Mouse (Mus musculus): ENCODE data around the gene Skap2. TPM values are rescaled to one million over a fixed set of nuclear protein-coding genes. Genes with fewer than 3 reads are reported as not detected.

The Skap2 gene
- polyA plus RNA-seq, 1 experiment: 13.3 TPM

- Histone ChIP-seq H3K79me2 (ENCODE audit: control insufficient read depth, insufficient read depth) (no peaks in the 10 kb centered on the region), H3ac (ENCODE audit: control insufficient read depth, insufficient read length, low read depth) (no peak overlapping the region), H3K4me3 (ENCODE audit: insufficient read depth, poor library complexity, severe bottlenecking) (no peak overlapping the region), H3K27me3 (ENCODE audit: control insufficient read depth, insufficient read depth, insufficient read length) (no peaks in the 10 kb centered on the region), H3K79me3 (ENCODE audit: low read depth) (no peaks in the 10 kb centered on the region), H3K36me3 (ENCODE audit: control insufficient read depth, insufficient read depth) (no peaks in the 10 kb centered on the region)
- no peak for TF ChIP-seq USF1 (IDR thresholded peaks at IDR 0.05; ENCODE audit: low read depth)
- TF ChIP-seq MYOD1 (IDR thresholded peaks at IDR 0.05; ENCODE audit: control insufficient read depth, insufficient read length, low read depth): no peak
- TF ChIP-seq CEBPB (IDR thresholded peaks at IDR 0.05; ENCODE audit: low read depth): no peak
- TF ChIP-seq MAX (IDR thresholded peaks at IDR 0.05): no peak
- no peak for TF ChIP-seq MYOG (IDR thresholded peaks at IDR 0.05; ENCODE audit: control insufficient read depth, extremely low read depth, insufficient read length)
- TF ChIP-seq CTCF (IDR thresholded peaks at IDR 0.05; ENCODE audit: control insufficient read depth, insufficient read depth, insufficient read length): no peak
- no peak for TF ChIP-seq FOSL1 (IDR thresholded peaks at IDR 0.05; ENCODE audit: insufficient read depth, low read length, poor library complexity, severe bottlenecking)
These were observed 174.2 kb downstream of the Skap2 start for GRCm38 (mm10) chr6:51838177-51838576.

GRCm38 (mm10) chr6:51833362-51833761 is 179.0 kb downstream of the Skap2 start:
- Histone ChIP-seq H3K79me2 (ENCODE audit: control insufficient read depth, insufficient read depth) (no peaks in the 10 kb centered on the region), H3K4me3 (ENCODE audit: insufficient read depth, poor library complexity, severe bottlenecking) (no peak overlapping the region), H3K79me3 (ENCODE audit: low read depth) (no peaks in the 10 kb centered on the region), H3K36me3 (ENCODE audit: control insufficient read depth, insufficient read depth) (no peaks in the 10 kb centered on the region), H3K27me3 (ENCODE audit: control insufficient read depth, insufficient read depth, insufficient read length) (no peaks in the 10 kb centered on the region), H3ac (ENCODE audit: control insufficient read depth, insufficient read length, low read depth) (no peak overlapping the region)
- TF ChIP-seq FOSL1 (IDR thresholded peaks at IDR 0.05; ENCODE audit: insufficient read depth, low read length, poor library complexity, severe bottlenecking) (no peak), CEBPB (IDR thresholded peaks at IDR 0.05; ENCODE audit: low read depth) (no peak), MYOD1 (IDR thresholded peaks at IDR 0.05; ENCODE audit: control insufficient read depth, insufficient read length, low read depth) (no peak), MAX (IDR thresholded peaks at IDR 0.05) (no peak), USF1 (IDR thresholded peaks at IDR 0.05; ENCODE audit: low read depth) (no peak), CTCF (IDR thresholded peaks at IDR 0.05; ENCODE audit: control insufficient read depth, insufficient read depth, insufficient read length) (no peak), MYOG (IDR thresholded peaks at IDR 0.05; ENCODE audit: control insufficient read depth, extremely low read depth, insufficient read length) (no peak)

GRCm38 (mm10) chr6:51825621-51826021 is 186.7 kb downstream of the Skap2 start:
- Histone ChIP-seq H3K36me3 (ENCODE audit: control insufficient read depth, insufficient read depth) (no peaks in the 10 kb centered on the region), H3K79me2 (ENCODE audit: control insufficient read depth, insufficient read depth) (no peaks in the 10 kb centered on the region), H3K79me3 (ENCODE audit: low read depth) (no peaks in the 10 kb centered on the region), H3K27me3 (ENCODE audit: control insufficient read depth, insufficient read depth, insufficient read length) (peaks cover 3% of the 10 kb centered on the region), H3K4me3 (ENCODE audit: insufficient read depth, poor library complexity, severe bottlenecking) (no peak overlapping the region), H3ac (ENCODE audit: control insufficient read depth, insufficient read length, low read depth) (no peak overlapping the region)
- TF ChIP-seq USF1 (IDR thresholded peaks at IDR 0.05; ENCODE audit: low read depth): no peak
- TF ChIP-seq MAX (IDR thresholded peaks at IDR 0.05): no peak
- no peak for TF ChIP-seq CEBPB (IDR thresholded peaks at IDR 0.05; ENCODE audit: low read depth)
- no peak for TF ChIP-seq CTCF (IDR thresholded peaks at IDR 0.05; ENCODE audit: control insufficient read depth, insufficient read depth, insufficient read length)
- TF ChIP-seq MYOG (IDR thresholded peaks at IDR 0.05; ENCODE audit: control insufficient read depth, extremely low read depth, insufficient read length): no peak

GRCm38 (mm10) chr6:51824136-51824830 is 188.1 kb downstream of the Skap2 start:
- TF ChIP-seq MYOG (IDR thresholded peaks at IDR 0.05; ENCODE audit: control insufficient read depth, extremely low read depth, insufficient read length): no peak
- no peak for TF ChIP-seq MAX (IDR thresholded peaks at IDR 0.05)
- TF ChIP-seq USF1 (IDR thresholded peaks at IDR 0.05; ENCODE audit: low read depth): no peak
- no peak for TF ChIP-seq CEBPB (IDR thresholded peaks at IDR 0.05; ENCODE audit: low read depth)
- no peak for TF ChIP-seq FOSL1 (IDR thresholded peaks at IDR 0.05; ENCODE audit: insufficient read depth, low read length, poor library complexity, severe bottlenecking)
- no peak for TF ChIP-seq MYOD1 (IDR thresholded peaks at IDR 0.05; ENCODE audit: control insufficient read depth, insufficient read length, low read depth)
- no peak for TF ChIP-seq CTCF (IDR thresholded peaks at IDR 0.05; ENCODE audit: control insufficient read depth, insufficient read depth, insufficient read length)
- Histone ChIP-seq H3K79me2 (ENCODE audit: control insufficient read depth, insufficient read depth) (no peaks in the 10 kb centered on the region), H3K79me3 (ENCODE audit: low read depth) (no peaks in the 10 kb centered on the region), H3K27me3 (ENCODE audit: control insufficient read depth, insufficient read depth, insufficient read length) (peaks cover 3% of the 10 kb centered on the region), H3ac (ENCODE audit: control insufficient read depth, insufficient read length, low read depth) (no peak overlapping the region), H3K4me3 (ENCODE audit: insufficient read depth, poor library complexity, severe bottlenecking) (no peak overlapping the region), H3K36me3 (ENCODE audit: control insufficient read depth, insufficient read depth) (no peaks in the 10 kb centered on the region)

GRCm38 (mm10) chr6:51822049-51822448 is 190.3 kb downstream of the Skap2 start:
- TF ChIP-seq MAX (IDR thresholded peaks at IDR 0.05) (no peak), CTCF (IDR thresholded peaks at IDR 0.05; ENCODE audit: control insufficient read depth, insufficient read depth, insufficient read length) (no peak), USF1 (IDR thresholded peaks at IDR 0.05; ENCODE audit: low read depth) (no peak), MYOG (IDR thresholded peaks at IDR 0.05; ENCODE audit: control insufficient read depth, extremely low read depth, insufficient read length) (no peak), MYOD1 (IDR thresholded peaks at IDR 0.05; ENCODE audit: control insufficient read depth, insufficient read length, low read depth) (no peak), CEBPB (IDR thresholded peaks at IDR 0.05; ENCODE audit: low read depth) (no peak), FOSL1 (IDR thresholded peaks at IDR 0.05; ENCODE audit: insufficient read depth, low read length, poor library complexity, severe bottlenecking) (no peak)

More at GRCm38 (mm10) chr6:51822049-51822448, 190.3 kb downstream of the Skap2 start:
- Histone ChIP-seq H3ac (ENCODE audit: control insufficient read depth, insufficient read length, low read depth) (no peak overlapping the region), H3K36me3 (ENCODE audit: control insufficient read depth, insufficient read depth) (no peaks in the 10 kb centered on the region), H3K79me3 (ENCODE audit: low read depth) (no peaks in the 10 kb centered on the region), H3K27me3 (ENCODE audit: control insufficient read depth, insufficient read depth, insufficient read length) (peaks cover 3% of the 10 kb centered on the region), H3K4me3 (ENCODE audit: insufficient read depth, poor library complexity, severe bottlenecking) (no peak overlapping the region), H3K79me2 (ENCODE audit: control insufficient read depth, insufficient read depth) (no peaks in the 10 kb centered on the region)
